Mouse (Mus musculus): ENCODE results near the gene Fars2. TPM values are rescaled to one million over a fixed set of nuclear protein-coding genes. Genes with fewer than 3 reads are reported as not detected.
"Not testable (repeated sequence)": the region's sequence is repeated elsewhere in the genome, so short reads cannot be mapped to it uniquely, and the experiment has no call there.

Gene Fars2
- total RNA-seq, 4 experiments from 2014 or later, result 31.9 to 45.2 (median 36.4) TPM

GRCm38 (mm10) chr13:36293511-36293910 is 176.3 kb downstream of the Fars2 start:
- no peak for DNase-seq (ENCODE audit: low spot score in 2 of 2)

- DNase-seq (ENCODE audit: low spot score in 2 of 2), result no peak
Measured at GRCm38 (mm10) chr13:36294503-36294902, 177.3 kb downstream of the Fars2 start.

GRCm38 (mm10) chr13:36295848-36296247 is 178.6 kb downstream of the Fars2 start:
- DNase-seq (ENCODE audit: low spot score in 2 of 2), result peak in 1 of 2 experiments; percentile 46

GRCm38 (mm10) chr13:36296574-36296973 is 179.4 kb downstream of the Fars2 start:
- no peak for DNase-seq (ENCODE audit: low spot score in 2 of 2)

- no peak for DNase-seq (ENCODE audit: low spot score in 2 of 2)
Measured at GRCm38 (mm10) chr13:36297950-36298781, 181.0 kb downstream of the Fars2 start.

DNA sequence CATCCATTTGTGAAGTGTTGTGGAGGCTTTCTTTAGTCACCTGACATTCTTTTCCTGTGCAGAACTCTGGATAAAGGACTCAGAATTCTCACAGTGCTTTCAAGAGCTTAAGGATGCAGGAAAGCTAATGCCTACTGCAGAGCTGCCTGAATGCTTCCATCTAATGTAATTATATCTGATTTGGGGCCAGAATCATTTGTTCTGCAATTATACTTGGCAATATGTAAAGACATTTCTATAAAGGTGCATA is 181.5 kb downstream of the Fars2 start:
- DNase-seq (ENCODE audit: low spot score in 2 of 2), result no peak

GRCm38 (mm10) chr13:36302770-36303169 is 185.6 kb downstream of the Fars2 start:
- no peak for DNase-seq (ENCODE audit: low spot score in 2 of 2)

DNA sequence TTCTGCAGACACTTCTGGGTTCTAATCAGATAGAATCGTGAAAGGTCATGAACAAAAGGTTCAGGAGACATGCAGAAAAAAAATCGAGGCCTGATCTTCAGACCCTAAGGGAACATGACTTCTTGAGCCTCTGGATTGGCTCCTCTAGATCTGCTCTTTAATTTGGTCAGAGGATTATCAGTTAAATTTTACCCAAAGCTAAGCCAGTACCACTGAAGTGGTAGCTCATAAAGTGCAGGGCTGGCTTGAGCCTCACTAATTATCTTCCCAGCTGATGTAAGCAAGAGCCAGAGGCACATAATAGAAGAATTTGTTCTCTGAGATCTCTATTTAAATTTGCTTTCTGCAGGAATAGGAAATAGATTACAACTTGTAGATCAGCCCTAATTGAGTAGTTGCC is 188.1 kb downstream of the Fars2 start:
- no peak for DNase-seq (ENCODE audit: low spot score in 2 of 2)

- no peak for DNase-seq (ENCODE audit: low spot score in 2 of 2)
Measured at GRCm38 (mm10) chr13:36307386-36307785, 190.2 kb downstream of the Fars2 start.

GRCm38 (mm10) chr13:36309160-36309559 is 191.9 kb downstream of the Fars2 start:
- no peak for DNase-seq (ENCODE audit: low spot score in 2 of 2)

DNA sequence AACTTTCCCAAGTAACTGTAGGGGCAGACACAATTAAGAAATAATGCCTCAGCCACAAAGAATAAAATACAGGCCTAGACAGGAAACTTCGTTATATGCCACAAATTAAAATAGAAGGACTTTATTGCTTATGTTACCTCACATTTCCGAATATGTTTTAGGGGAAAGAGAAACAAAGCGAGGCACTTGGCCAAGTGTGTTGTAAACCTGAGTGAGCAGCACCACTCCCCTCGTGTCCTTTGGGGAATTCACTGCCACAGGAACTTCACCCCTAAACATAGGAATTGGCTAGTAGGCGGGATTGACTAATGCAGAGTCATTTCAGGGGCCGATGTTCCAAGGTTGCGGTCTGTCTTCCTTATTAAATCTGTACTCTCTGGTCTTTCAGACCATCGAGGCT is 197.0 kb downstream of the Fars2 start:
- no peak for DNase-seq (ENCODE audit: low spot score in 2 of 2)

DNA sequence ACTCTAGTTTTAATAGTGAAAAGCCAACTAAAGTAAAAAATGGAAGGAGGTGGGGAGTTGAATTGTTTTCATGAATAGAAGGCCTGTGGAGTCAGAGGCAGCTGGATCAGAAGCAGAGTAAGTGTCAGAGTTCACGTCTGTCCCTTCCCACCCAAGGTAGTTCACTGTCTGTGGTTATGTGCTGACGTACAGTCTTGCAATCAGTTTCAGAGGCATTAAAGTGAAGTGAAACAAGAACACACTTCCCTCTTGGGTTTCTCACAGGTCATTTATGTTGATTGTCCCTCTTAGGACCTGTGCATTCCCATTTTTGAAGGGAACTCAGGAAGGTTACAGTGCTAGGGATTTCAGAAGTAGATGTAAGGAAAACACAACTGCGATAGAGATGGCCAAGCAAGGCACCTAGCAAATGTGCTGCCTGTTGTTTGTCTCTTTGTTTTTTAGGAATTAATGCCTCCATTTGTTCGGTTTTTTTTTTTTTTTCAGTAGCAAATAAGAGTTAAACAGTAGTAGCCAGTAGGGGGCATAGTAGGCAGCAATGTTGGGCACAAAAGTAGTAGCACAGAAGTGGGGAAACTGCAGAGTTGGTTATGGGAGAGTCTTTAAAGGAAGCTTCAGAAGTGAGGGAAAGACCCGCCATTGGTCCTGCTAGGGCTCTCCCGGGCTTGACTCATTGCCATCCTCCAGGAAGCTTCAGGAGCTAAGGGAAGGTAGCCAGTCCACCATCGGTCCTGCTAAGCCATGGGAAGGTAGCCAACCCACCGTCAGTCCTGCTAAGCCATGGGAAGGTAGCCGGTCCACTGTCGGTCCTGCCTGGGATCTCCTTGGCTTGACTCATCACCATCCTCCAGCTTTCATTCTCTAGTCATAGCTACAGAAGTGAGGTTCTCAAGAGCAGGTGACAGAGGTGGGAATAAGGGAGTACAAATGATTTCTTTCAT is 197.9 kb downstream of the Fars2 start:
- DNase-seq (ENCODE audit: low spot score in 2 of 2), result no peak

DNA sequence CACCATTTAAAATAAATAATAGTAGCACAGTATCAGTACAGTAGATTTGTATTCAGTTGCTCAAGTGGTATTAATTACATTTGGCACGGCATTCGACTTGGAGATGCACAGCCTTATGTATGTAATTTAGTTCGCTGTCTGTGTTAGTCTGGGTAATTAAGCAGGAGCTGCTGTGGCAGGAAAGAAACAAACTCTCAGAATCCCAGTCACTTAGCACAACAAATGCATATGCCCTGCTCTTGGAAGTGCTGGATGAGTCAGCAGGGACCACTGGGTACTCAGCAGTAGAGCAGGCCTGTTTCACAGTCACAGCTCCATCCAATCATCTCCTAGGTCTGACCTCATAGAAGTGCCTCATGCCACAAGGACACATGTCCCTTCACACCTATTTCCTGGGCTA is 200.6 kb downstream of the Fars2 start:
- DNase-seq (ENCODE audit: low spot score in 2 of 2), result no peak

DNA sequence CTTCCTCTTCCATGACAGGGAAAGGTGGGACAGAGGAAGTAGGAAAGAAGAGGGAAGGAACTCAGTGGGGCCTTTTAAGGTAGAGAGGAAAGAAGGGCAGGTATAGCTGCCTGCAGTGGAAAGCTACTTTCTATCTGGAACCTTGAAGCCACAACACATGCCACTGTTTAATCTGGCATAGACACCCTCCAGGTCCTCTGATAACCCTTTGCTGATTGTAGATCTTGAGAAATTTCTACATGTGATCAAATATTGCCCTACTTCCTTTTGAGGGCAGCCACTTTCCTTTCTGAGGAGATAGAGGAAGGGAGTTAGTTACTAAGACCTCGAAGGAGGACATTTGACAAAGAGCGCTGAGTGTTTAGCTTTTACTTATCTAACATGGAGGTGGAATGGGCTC is 207.4 kb downstream of the Fars2 start:
- no peak for DNase-seq (ENCODE audit: low spot score in 2 of 2)

- no peak for DNase-seq (ENCODE audit: low spot score in 2 of 2)
Measured at GRCm38 (mm10) chr13:36326539-36326938, 209.3 kb downstream of the Fars2 start.

- DNase-seq (ENCODE audit: low spot score in 2 of 2), result no peak
Measured at GRCm38 (mm10) chr13:36329871-36330270, 212.7 kb downstream of the Fars2 start.

DNA sequence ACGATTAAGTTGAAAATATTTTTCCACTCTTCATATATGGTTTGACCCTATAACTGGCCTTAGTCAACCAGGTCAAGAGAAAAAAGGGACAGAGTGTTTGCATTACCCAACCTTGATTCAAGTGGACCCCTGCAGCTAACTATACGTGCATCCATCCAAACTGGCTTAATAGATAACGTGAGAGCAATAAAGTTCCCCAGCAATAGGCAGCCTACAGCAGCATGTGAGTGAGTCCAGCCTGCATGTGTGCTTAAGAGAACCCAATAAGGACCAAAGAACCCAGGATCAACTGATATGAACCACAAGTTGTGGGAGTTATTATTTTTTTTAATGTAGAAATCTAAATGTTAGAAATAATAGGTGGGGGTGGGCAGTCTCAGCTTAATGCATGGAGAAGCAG is 213.3 kb downstream of the Fars2 start:
- DNase-seq (ENCODE audit: low spot score in 2 of 2), result no peak

- no peak for DNase-seq (ENCODE audit: low spot score in 2 of 2)
Measured at GRCm38 (mm10) chr13:36334748-36335147, 217.5 kb downstream of the Fars2 start.

DNA sequence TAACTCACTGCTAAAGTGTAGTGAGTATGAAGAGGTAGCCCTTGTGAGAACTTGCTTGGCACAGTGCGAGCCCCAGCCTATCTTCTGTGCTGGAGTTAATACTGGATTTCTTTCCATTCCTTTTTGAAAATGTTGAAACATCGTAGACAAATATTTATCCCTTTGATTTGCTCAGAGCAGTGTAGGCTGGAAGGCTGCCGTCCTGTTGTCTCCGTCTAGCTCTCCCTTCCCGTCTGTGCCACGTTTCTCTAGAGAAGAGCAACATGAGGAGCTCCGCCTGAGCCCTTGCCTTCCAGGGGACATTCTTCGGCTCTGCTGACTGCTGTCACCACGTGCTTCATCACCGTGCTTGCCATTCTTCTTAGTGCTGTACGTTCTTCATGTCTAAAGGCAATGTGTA is 234.3 kb downstream of the Fars2 start:
- no peak for DNase-seq (ENCODE audit: low spot score in 2 of 2)

GRCm38 (mm10) chr13:36357469-36357868 is 240.3 kb downstream of the Fars2 start:
- no peak for DNase-seq (ENCODE audit: low spot score in 2 of 2)

- no peak for DNase-seq (ENCODE audit: low spot score in 2 of 2)
Measured at GRCm38 (mm10) chr13:36361419-36361818, 244.2 kb downstream of the Fars2 start.

DNA sequence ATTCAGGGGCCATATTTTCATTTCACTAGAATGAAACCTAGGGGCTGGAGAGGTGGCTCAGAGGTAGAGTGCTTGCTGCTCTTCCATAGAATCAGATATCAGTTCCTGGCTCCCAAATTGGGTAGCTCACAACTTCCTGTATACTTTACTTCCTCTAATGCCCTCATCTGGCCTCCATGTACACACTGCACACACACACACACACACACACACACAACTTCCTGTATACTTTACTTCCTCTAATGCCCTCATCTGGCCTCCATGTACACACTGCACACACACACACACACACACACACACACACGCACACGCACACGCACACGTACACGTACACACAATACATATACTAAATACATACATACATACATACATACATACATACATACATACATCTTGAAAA is 248.5 kb downstream of the Fars2 start:
- not testable (repeated sequence) for DNase-seq (ENCODE audit: low spot score in 2 of 2)

- DNase-seq (ENCODE audit: low spot score in 2 of 2), result no peak
Measured at GRCm38 (mm10) chr13:36366304-36366703, 249.1 kb downstream of the Fars2 start.
